ENCODE assay signal across 23 mouse cellular contexts in the genomic region with DNA sequence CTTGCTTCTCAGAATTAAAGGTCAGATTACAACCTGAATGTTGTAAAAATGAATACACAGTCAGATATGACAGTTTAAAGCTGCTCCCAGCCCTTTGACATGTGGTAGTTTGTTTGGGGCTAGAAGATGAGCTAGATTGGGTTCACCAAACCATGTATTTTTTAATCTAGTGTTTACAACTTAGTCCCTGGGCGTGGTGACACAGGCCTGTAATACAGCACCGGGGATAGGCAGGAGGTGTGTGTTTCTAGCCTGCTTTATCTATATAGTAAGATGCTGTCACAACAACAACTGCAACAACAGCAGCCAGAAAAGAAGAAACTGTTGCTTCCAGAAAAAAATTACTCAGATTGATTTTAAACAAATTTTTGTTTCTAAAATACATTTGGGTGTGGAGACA. TPM values are rescaled to one million over a fixed set of nuclear protein-coding genes. Genes with fewer than 3 reads are reported as not detected.
DNase-seq lines count a peak whose midpoint lies in the region; ATAC-seq and TF ChIP-seq lines count a peak whose summit lies in the region.
"Had no signal": no experiment of that assay in that cellular context is flagged by ENCODE, and none has a peak within 500 bp of the region (broad histone marks: within the 10 kb centered on the region; RNA-seq: fewer than 3 reads in every experiment).

No protein-coding gene starts in this region.

- ATAC-seq in erythroblast, adult 5-6 weeks (replicated peaks; ENCODE audit: low FRiP score, poor library complexity, severe bottlenecking) = peak; percentile 68
- 0 out of 2 replicates have a peak, but pooled peaks have one; percentile 35 for ATAC-seq in liver, embryonic 11.5 days (replicated peaks; ENCODE audit: low FRiP score)
- peak; percentile 68; the same call in 1 of the 2 replicates for ATAC-seq in liver, embryonic 14.5 days (ENCODE audit: insufficient read depth)
- peak; percentile 56 for ATAC-seq in liver, postnatal 0 days
- ATAC-seq: forebrain, embryonic 15.5 days; hindbrain, embryonic 16.5 days; Patski had no signal

- no peak overlapping the region for H3K4me3 ChIP-seq in liver, embryonic 11.5 days (ENCODE audit: low read depth, low read length)
- H3K4me3 ChIP-seq in liver, embryonic 14.5 days (ENCODE audit: insufficient read depth in 1 of 2, low read depth in 2 of 2, low read length in 2 of 2) = no peak overlapping the region
- no peak overlapping the region for H3K4me3 ChIP-seq in liver, postnatal 0 days (ENCODE audit: low read depth, low read length)
- H3K4me3 ChIP-seq: forebrain, embryonic 12.5 days; forebrain, embryonic 15.5 days; heart, embryonic 12.5 days; heart, embryonic 15.5 days; hindbrain, embryonic 10.5 days; hindbrain, embryonic 13.5 days had no signal

- no peak overlapping the region for H3K9ac ChIP-seq in liver, embryonic 11.5 days (ENCODE audit: low read depth, low read length)
- H3K9ac ChIP-seq in liver, embryonic 14.5 days (replicated peaks) = peak overlapping the region; percentile 1; the same call in 1 of the 2 replicates
- H3K9ac ChIP-seq in liver, postnatal 0 days (replicated peaks) = no peak overlapping the region
- H3K9ac ChIP-seq: forebrain, embryonic 12.5 days; forebrain, embryonic 15.5 days; heart, embryonic 12.5 days; heart, embryonic 15.5 days; hindbrain, embryonic 13.5 days had no signal

- peaks cover 7% of the 10 kb centered on the region; the same call in 1 of the 2 replicates for H3K4me1 ChIP-seq in liver, embryonic 11.5 days (replicated peaks; ENCODE audit: control insufficient read depth, insufficient read depth, low read length)
- peaks cover 11 to 16% of the 10 kb centered on the region in 2 experiments for H3K4me1 ChIP-seq in liver, embryonic 14.5 days (replicated peaks; ENCODE audit: control insufficient read depth in 2 of 2, insufficient read depth in 2 of 2, low read length in 1 of 2)
- peaks cover 21% of the 10 kb centered on the region for H3K4me1 ChIP-seq in liver, postnatal 0 days (ENCODE audit: insufficient read depth)

- no peak for TF ChIP-seq CTCF in liver, embryonic 14.5 days (IDR thresholded peaks at IDR 0.05; ENCODE audit: low read depth)
- no peak for TF ChIP-seq CTCF in liver, postnatal 0 days (IDR thresholded peaks at IDR 0.05; ENCODE audit: low read depth)

- no peak for TF ChIP-seq EP300 in liver, embryonic 14.5 days (IDR thresholded peaks at IDR 0.05; ENCODE audit: low read depth)
- TF ChIP-seq EP300 in liver, postnatal 0 days (IDR thresholded peaks at IDR 0.05; ENCODE audit: low read depth) = no peak

- H3K27ac ChIP-seq in liver, embryonic 11.5 days (ENCODE audit: low read depth, low read length) = no peak overlapping the region
- H3K27ac ChIP-seq in liver, embryonic 14.5 days = no peak overlapping the region
- H3K27ac ChIP-seq in liver, postnatal 0 days (ENCODE audit: low read depth) = no peak overlapping the region
- H3K27ac ChIP-seq: forebrain, embryonic 12.5 days; forebrain, embryonic 15.5 days; heart, embryonic 15.5 days; hindbrain, embryonic 10.5 days; hindbrain, embryonic 13.5 days had no signal

- 77% methylated on average over 2 of the region's 2 CpGs for WGBS in liver, embryonic 11.5 days
- 37% methylated on average over 2 of the region's 2 CpGs for WGBS in liver, embryonic 14.5 days (ENCODE audit: insufficient replicate concordance)
- 64% methylated on average over 2 of the region's 2 CpGs for WGBS in liver, postnatal 0 days (ENCODE audit: insufficient replicate concordance)

- H3K9me3 ChIP-seq in liver, embryonic 11.5 days (ENCODE audit: control insufficient read depth, low read length) = no peaks in the 10 kb centered on the region
- no peaks in the 10 kb centered on the region for H3K9me3 ChIP-seq in liver, embryonic 14.5 days (ENCODE audit: control insufficient read depth, low read length)
- no peaks in the 10 kb centered on the region for H3K9me3 ChIP-seq in liver, postnatal 0 days (ENCODE audit: low read length)
- H3K9me3 ChIP-seq: forebrain, embryonic 12.5 days; forebrain, embryonic 15.5 days; G1E; heart, embryonic 12.5 days; heart, embryonic 15.5 days; hindbrain, embryonic 10.5 days; hindbrain, embryonic 13.5 days had no signal

- DNase-seq in liver, embryonic 11.5 days (ENCODE audit: low spot score) = no peak
- DNase-seq in liver, embryonic 14.5 days (ENCODE audit: low read depth in 3 of 3, low spot score in 3 of 3) = no peak
- peak; percentile 10 for DNase-seq in liver, postnatal 0 days
- DNase-seq in spleen, postnatal 14 days (ENCODE audit: low spot score in 2 of 2) = no peak
- DNase-seq in testis, postnatal 14 days (ENCODE audit: low spot score) = no peak
- no peak for DNase-seq in layer of hippocampus, postnatal 36 days
- no peak for DNase-seq in spleen, postnatal 4 days (ENCODE audit: low spot score in 2 of 2)
- DNase-seq: cerebellum, adult 11-12 months; gastrocnemius, postnatal 25 days; heart, postnatal 10 days had no signal

- H3K27me3 ChIP-seq in liver, embryonic 11.5 days (replicated peaks; ENCODE audit: control insufficient read depth, insufficient read depth, low read length) = no peaks in the 10 kb centered on the region; the same call in 1 of the 2 replicates
- H3K27me3 ChIP-seq in liver, embryonic 14.5 days (ENCODE audit: control insufficient read depth, insufficient read depth, low read length) = no peaks in the 10 kb centered on the region
- no peaks in the 10 kb centered on the region for H3K27me3 ChIP-seq in liver, postnatal 0 days (ENCODE audit: insufficient read depth, low read length)
- H3K27me3 ChIP-seq: forebrain, embryonic 15.5 days; heart, embryonic 12.5 days; heart, embryonic 15.5 days; Patski had no signal

- no peak overlapping the region for H3K4me2 ChIP-seq in liver, embryonic 11.5 days
- no peak overlapping the region for H3K4me2 ChIP-seq in liver, embryonic 14.5 days (ENCODE audit: low read depth)
- H3K4me2 ChIP-seq in liver, postnatal 0 days (ENCODE audit: low read depth, low read length) = no peak overlapping the region
- H3K4me2 ChIP-seq: forebrain, embryonic 12.5 days; forebrain, embryonic 15.5 days; heart, embryonic 12.5 days; heart, embryonic 15.5 days; hindbrain, embryonic 13.5 days had no signal

- H3K36me3 ChIP-seq in liver, embryonic 11.5 days (ENCODE audit: control insufficient read depth, insufficient read depth, low read length) = peaks cover 4% of the 10 kb centered on the region; the same call in 1 of the 2 replicates
- H3K36me3 ChIP-seq in liver, embryonic 14.5 days (replicated peaks; ENCODE audit: control insufficient read depth, insufficient read depth, low read depth) = no peaks in the 10 kb centered on the region
- H3K36me3 ChIP-seq in liver, postnatal 0 days (replicated peaks; ENCODE audit: insufficient read depth, low read length) = peaks cover 12% of the 10 kb centered on the region; the same call in 1 of the 2 replicates

RNA-seq across cellular contexts. Expression of gene Kctd6, which starts 7.0 kb away (rescaled TPM):
- total RNA-seq in erythroblast, adult 5-6 weeks (2015; ENCODE audit: low replicate concordance) = 1.2 and 2.3 TPM in 2 replicates
- 5.4 and 6.6 TPM in 2 replicates for total RNA-seq in erythroblast, adult 5-6 weeks (2017; ENCODE audit: low replicate concordance)
- 9.0 and 10.6 TPM in 2 replicates for polyA plus RNA-seq in liver, embryonic 11.5 days (2014; fragmentation: Nextera tagmentation; extraction: Ambion mirVana)
- 2.6 and 3.6 TPM in 2 replicates for polyA plus RNA-seq in liver, embryonic 14.5 days (2012; rRNA removed)
- polyA plus RNA-seq in liver, embryonic 14.5 days (2014; fragmentation: Nextera tagmentation; extraction: Ambion mirVana) = 3.4 and 6.5 TPM in 2 replicates
- polyA plus RNA-seq in liver, postnatal 0 days (2015; fragmentation: Nextera tagmentation; extraction: Ambion mirVana) = 9.7 and 10.0 TPM in 2 replicates
- total RNA-seq in layer of hippocampus, postnatal 36 days (2021) = 10 to 100 TPM; 76.1 to 78.8 TPM

RNA-seq across cellular contexts. Expression of gene Acox2, which starts 38.2 kb away (rescaled TPM):
- not detected in 2 replicates for total RNA-seq in erythroblast, adult 5-6 weeks (2015; ENCODE audit: low replicate concordance)
- total RNA-seq in erythroblast, adult 5-6 weeks (2017; ENCODE audit: low replicate concordance) = not detected in 2 replicates
- 1.0 and 1.2 TPM in 2 replicates for polyA plus RNA-seq in liver, embryonic 11.5 days (2014; fragmentation: Nextera tagmentation; extraction: Ambion mirVana)
- 18.3 and 22.7 TPM in 2 replicates for polyA plus RNA-seq in liver, embryonic 14.5 days (2012; rRNA removed)
- 24.3 and 25.0 TPM in 2 replicates for polyA plus RNA-seq in liver, embryonic 14.5 days (2014; fragmentation: Nextera tagmentation; extraction: Ambion mirVana)
- 64.9 and 66.7 TPM in 2 replicates for polyA plus RNA-seq in liver, postnatal 0 days (2015; fragmentation: Nextera tagmentation; extraction: Ambion mirVana)
- total RNA-seq in layer of hippocampus, postnatal 36 days (2021) = not detected
- total RNA-seq: CH12.LX; G1E; granulocyte monocyte progenitor cell, adult 5-6 weeks had no signal
- polyA plus RNA-seq: embryonic facial prominence, embryonic 11.5 days; forebrain, embryonic 12.5 days; forebrain, embryonic 15.5 days; G1E; heart, embryonic 15.5 days; hindbrain, embryonic 10.5 days; hindbrain, embryonic 13.5 days had no signal

RNA-seq across cellular contexts. Expression of gene Pdhb, which starts 48.1 kb away (rescaled TPM):
- 26.9 and 51.2 TPM in 2 replicates for total RNA-seq in erythroblast, adult 5-6 weeks (2015; ENCODE audit: low replicate concordance)
- total RNA-seq in erythroblast, adult 5-6 weeks (2017; ENCODE audit: low replicate concordance) = 56.0 and 56.1 TPM in 2 replicates
- polyA plus RNA-seq in liver, embryonic 11.5 days (2014; fragmentation: Nextera tagmentation; extraction: Ambion mirVana) = 196 and 210 TPM in 2 replicates
- polyA plus RNA-seq in liver, embryonic 14.5 days (2012; rRNA removed) = 49.5 and 74.9 TPM in 2 replicates
- polyA plus RNA-seq in liver, embryonic 14.5 days (2014; fragmentation: Nextera tagmentation; extraction: Ambion mirVana) = 117 and 119 TPM in 2 replicates
- 119 and 125 TPM in 2 replicates for polyA plus RNA-seq in liver, postnatal 0 days (2015; fragmentation: Nextera tagmentation; extraction: Ambion mirVana)
- total RNA-seq in layer of hippocampus, postnatal 36 days (2021) = 100 to 1,000 TPM; 185 to 197 TPM
